Mouse (Mus musculus) erythroid progenitor cell, adult 5-6 weeks (primary cell): Measurements from ENCODE around the gene Znrf2. TPM values are rescaled to one million over a fixed set of nuclear protein-coding genes. Genes with fewer than 3 reads are reported as not detected.
"Not testable (repeated sequence)": the region's sequence is repeated elsewhere in the genome, so short reads cannot be mapped to it uniquely, and the experiment has no call there.

Experiments
- ATAC-seq: replicated peaks from 2 replicates; pipeline ENCODE4 v1.8.0; 2016; ENCODE audit warnings: moderate number of reproducible peaks, mild to moderate bottlenecking, moderate TSS enrichment, inconsistent platforms; ENCODE audit not compliant: poor library complexity, low FRiP score, severe bottlenecking
- total RNA-seq, 2 experiments: library from RNA; stranded (forward) in 1 of 2; stranded (reverse) in 1 of 2; fragments of 150-400 nt in 1 of 2; fragments of 186-747, 209-891 nt in 1 of 2; gene quantifications; 2 replicates each; pipeline versions ENCODE4 v1.2.3 to v1.2.4; 2015 to 2017; ENCODE audit warnings: low replicate concordance in 2 of 2

Znrf2 gene
- total RNA-seq, 2 experiments from 2014 or later = 5.9 to 15.9 TPM

- ATAC-seq = no peak
These were observed 24.7 kb downstream of the Znrf2 start for GRCm38 (mm10) chr6:54841399-54841798.

- no peak for ATAC-seq
These were observed 25.3 kb downstream of the Znrf2 start for GRCm38 (mm10) chr6:54842041-54842440.

- no peak for ATAC-seq
These were observed 31.8 kb downstream of the Znrf2 start for GRCm38 (mm10) chr6:54848546-54848945.

- ATAC-seq = no peak
These were observed 32.8 kb downstream of the Znrf2 start for GRCm38 (mm10) chr6:54849179-54850156.

GRCm38 (mm10) chr6:54851778-54852177 is 35.1 kb downstream of the Znrf2 start:
- peak; percentile 54 for ATAC-seq

GRCm38 (mm10) chr6:54852669-54853068 is 36.0 kb downstream of the Znrf2 start:
- no peak for ATAC-seq

GRCm38 (mm10) chr6:54854859-54855258 is 38.1 kb downstream of the Znrf2 start:
- no peak for ATAC-seq

GRCm38 (mm10) chr6:54855801-54856583 is 39.3 kb downstream of the Znrf2 start:
- ATAC-seq = no peak

- ATAC-seq = not testable (repeated sequence)
These were observed 42.4 kb downstream of the Znrf2 start for GRCm38 (mm10) chr6:54859159-54859558.

- ATAC-seq = no peak
These were observed 43.5 kb downstream of the Znrf2 start for GRCm38 (mm10) chr6:54860180-54860579.

GRCm38 (mm10) chr6:54866731-54867410 is 50.2 kb downstream of the Znrf2 start:
- ATAC-seq = no peak

GRCm38 (mm10) chr6:54867411-54867745 is 50.7 kb downstream of the Znrf2 start:
- ATAC-seq = no peak

- ATAC-seq = no peak
These were observed 56.3 kb downstream of the Znrf2 start for GRCm38 (mm10) chr6:54873029-54873428.

GRCm38 (mm10) chr6:54876782-54877181 is 60.1 kb downstream of the Znrf2 start:
- no peak for ATAC-seq

GRCm38 (mm10) chr6:54877651-54878050 is 60.9 kb downstream of the Znrf2 start:
- no peak for ATAC-seq

- no peak for ATAC-seq
These were observed 61.8 kb downstream of the Znrf2 start for GRCm38 (mm10) chr6:54878546-54878945.

GRCm38 (mm10) chr6:54880086-54880485 is 63.4 kb downstream of the Znrf2 start:
- no peak for ATAC-seq

- no peak for ATAC-seq
These were observed 66.7 kb downstream of the Znrf2 start for GRCm38 (mm10) chr6:54883424-54883823.

- no peak for ATAC-seq
These were observed 69.5 kb downstream of the Znrf2 start for GRCm38 (mm10) chr6:54886195-54886594.

GRCm38 (mm10) chr6:54890221-54890620 is 73.5 kb downstream of the Znrf2 start:
- no peak for ATAC-seq
